Mouse (Mus musculus) layer of hippocampus, postnatal 36 days (tissue): ENCODE measurements at regions not wholly inside any gene's neighbourhood (a gene's known extent, or its start where the extent isn't known, plus 50 kb on each side); places are given as distances from the start of the nearest gene placed in this dataset.

Experiments used
- DNase-seq, 2 experiments: peaks; one replicate each; pipeline ENCODE4 v3.0.0; 2022

- no peak for DNase-seq
Measured at GRCm38 (mm10) chr2:51236852-51237251, 87.9 kb upstream of the Rnd3 start.

- DNase-seq = no peak
Measured at GRCm38 (mm10) chr2:51234427-51234826, 85.5 kb upstream of the Rnd3 start.

GRCm38 (mm10) chr2:51222851-51223250 lies 73.9 kb upstream of the Rnd3 start:
- no peak for DNase-seq

DNA sequence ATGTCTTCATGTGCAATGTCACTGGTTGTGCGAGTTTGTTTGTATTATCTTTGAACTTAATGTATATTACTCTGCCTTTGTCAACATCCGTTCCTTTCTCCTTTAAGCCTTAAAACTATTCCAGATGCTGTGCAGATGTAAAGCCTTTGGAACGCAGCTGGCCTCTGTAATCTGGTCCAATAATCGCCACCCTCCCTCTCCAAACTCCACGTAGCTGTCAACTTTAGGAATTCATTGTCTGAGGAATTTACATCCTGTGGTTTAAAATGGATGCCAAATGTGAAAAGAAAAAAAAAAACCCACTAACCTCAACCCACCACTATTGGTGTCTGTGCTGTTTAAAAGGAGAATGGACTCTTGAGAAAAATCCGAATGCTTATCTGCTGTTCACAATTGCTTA lies 70.8 kb upstream of the Rnd3 start:
- DNase-seq = no peak

DNA sequence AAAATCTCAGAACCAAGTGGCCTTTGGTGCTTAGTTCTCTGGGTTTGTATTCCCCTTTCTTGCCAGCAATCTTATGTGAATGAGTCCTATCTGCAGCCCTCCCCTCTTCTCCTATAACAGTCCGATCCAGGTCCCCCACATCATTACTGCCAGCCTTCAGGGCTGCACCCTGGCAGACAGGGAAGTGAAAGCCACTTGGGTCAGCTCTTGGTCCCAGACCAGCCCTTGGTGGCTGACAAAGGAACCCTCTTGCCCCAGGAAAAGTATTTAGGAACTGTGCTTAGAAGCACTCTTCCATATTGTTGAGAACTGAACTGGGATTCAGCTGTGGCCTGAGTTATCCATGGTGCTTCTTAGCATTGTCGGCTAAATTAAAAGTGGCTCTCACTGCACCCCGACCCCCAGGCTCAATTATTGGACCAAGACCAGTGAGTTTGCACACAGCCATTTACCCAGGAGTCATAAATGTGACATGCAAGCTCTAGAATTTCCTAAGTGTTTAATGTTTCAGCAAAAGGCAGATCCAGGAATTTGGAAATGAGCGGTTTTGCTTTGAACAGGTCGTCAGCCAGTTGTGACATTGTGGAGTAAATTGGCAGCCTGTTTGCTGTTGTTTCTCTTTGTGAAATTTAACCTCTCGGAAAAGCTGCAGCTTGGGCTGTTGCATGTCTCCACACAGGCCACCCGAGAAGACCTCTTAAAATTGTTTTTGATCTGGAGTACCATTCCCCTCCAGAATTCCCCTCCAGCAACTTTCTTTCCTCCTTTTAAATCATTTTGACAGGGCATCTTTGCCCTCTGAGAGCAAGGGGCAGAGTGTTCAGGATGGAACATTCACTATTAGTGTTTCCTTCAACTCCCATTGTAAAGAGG lies 58.5 kb upstream of the Rnd3 start:
- no peak for DNase-seq

- no peak for DNase-seq
Measured at GRCm38 (mm10) chr2:51206332-51206731, 57.4 kb upstream of the Rnd3 start.
